Mouse (Mus musculus): ENCODE results near the gene Ksr2. TPM values are rescaled to one million over a fixed set of nuclear protein-coding genes. Genes with fewer than 3 reads are reported as not detected.

Ksr2 gene
- polyA plus RNA-seq, 1 experiment, result not detected

DNA sequence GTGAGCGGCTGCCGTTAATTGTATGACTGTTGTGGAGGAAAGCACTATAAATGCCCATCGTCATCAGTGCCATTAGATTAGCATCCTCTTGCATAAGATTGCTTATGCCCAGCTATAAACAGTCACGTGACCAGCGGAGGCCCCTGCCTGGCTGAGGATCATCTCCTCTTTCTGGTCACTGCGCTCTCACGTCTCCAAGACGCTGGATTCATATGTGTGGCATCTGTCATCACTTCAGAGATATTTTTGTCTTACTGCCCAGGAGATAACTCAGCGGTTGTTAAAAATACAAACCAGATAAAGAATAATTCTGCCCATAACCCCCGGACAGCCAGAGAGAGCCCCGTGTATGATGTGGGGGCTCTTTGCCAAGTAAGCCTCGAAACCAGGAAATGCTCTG is 298.4 kb downstream of the Ksr2 start:
- peaks cover 42% of the 10 kb centered on the region for H3K9me3 ChIP-seq (ENCODE audit: control insufficient read depth, low read length)
- no peak overlapping the region for H3K4me3 ChIP-seq (replicated peaks)
- H3K36me3 ChIP-seq (ENCODE audit: control insufficient read depth), result no peaks in the 10 kb centered on the region
- H3K27me3 ChIP-seq (ENCODE audit: control insufficient read depth), result no peaks in the 10 kb centered on the region
- no peaks in the 10 kb centered on the region for H3K4me1 ChIP-seq (ENCODE audit: control insufficient read depth)
- no peak for TF ChIP-seq TAL1 (IDR thresholded peaks at IDR 0.05; ENCODE audit: low read length)
- no peak for TF ChIP-seq GATA1 (IDR thresholded peaks at IDR 0.05; ENCODE audit: low read length)

DNA sequence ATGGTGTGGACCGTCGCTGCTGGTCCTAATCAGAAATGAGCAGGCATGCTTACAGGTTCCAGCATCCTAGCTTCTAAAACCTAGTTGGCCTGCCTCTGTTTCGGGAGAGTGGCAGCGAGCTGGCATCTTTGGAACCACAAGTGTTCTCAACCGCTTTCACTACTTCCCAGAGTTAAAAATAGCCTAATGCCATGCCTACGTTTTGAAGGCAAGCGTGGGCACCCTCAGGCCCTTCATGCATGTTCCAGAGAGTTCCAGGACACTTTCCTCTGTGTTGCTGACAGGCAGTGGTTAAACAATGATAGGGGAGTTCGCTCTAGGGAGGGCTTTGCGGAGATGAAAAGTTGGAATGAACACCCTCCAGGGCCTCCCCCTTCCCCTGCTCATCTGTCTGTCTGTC is 303.3 kb downstream of the Ksr2 start:
- Histone ChIP-seq H3K27me3 (ENCODE audit: control insufficient read depth) (no peaks in the 10 kb centered on the region), H3K9me3 (ENCODE audit: control insufficient read depth, low read length) (peaks cover 24% of the 10 kb centered on the region), H3K36me3 (ENCODE audit: control insufficient read depth) (no peaks in the 10 kb centered on the region), H3K4me1 (ENCODE audit: control insufficient read depth) (no peaks in the 10 kb centered on the region), H3K4me3 (replicated peaks) (no peak overlapping the region)
- TF ChIP-seq GATA1 (IDR thresholded peaks at IDR 0.05; ENCODE audit: low read length) (no peak), TAL1 (IDR thresholded peaks at IDR 0.05; ENCODE audit: low read length) (no peak)

DNA sequence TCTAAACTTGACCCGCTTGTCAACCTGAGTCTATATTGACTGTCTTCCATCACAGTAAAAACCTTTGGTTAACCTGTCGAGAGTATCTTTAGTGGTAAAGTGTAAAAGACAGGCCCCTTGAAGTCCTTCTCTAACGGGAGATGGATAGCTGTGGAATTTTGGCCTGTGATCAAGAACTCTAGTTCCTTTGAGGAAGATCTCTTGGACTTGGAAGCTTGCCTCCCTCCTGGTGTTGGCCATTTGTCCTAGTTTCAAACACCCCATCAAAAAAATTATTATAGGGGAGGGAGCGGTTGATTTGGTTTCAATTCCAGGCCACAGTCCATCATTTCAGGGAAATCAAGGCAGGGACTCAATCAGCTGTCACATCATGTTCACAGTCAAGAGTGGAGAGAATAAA is 309.5 kb downstream of the Ksr2 start:
- Histone ChIP-seq H3K36me3 (ENCODE audit: control insufficient read depth) (no peaks in the 10 kb centered on the region), H3K4me1 (ENCODE audit: control insufficient read depth) (no peaks in the 10 kb centered on the region), H3K4me3 (replicated peaks) (no peak overlapping the region), H3K27me3 (ENCODE audit: control insufficient read depth) (no peaks in the 10 kb centered on the region), H3K9me3 (ENCODE audit: control insufficient read depth, low read length) (peaks cover 34% of the 10 kb centered on the region)
- TF ChIP-seq TAL1 (IDR thresholded peaks at IDR 0.05; ENCODE audit: low read length), result no peak
- no peak for TF ChIP-seq GATA1 (IDR thresholded peaks at IDR 0.05; ENCODE audit: low read length)

DNA sequence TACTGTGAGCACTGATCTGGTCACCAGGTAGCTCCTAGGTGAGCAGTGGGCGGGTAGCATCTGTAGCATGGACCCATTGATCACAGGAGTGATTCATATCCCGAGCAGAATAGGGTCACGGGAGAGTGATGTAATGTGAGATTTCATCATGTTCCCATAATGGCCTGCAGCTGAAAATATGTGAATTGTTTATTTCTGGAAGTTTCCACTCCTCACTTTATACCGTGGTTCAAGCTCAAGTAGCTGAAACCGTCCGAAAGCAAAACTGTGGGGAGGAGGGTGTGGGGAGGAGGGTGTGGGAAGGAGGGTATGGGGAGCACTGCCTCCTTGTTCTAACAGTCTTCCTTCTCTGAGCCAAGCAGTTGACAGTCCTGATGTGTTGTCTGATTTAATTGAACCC is 312.7 kb downstream of the Ksr2 start:
- no peak for TF ChIP-seq TAL1 (IDR thresholded peaks at IDR 0.05; ENCODE audit: low read length)
- no peak for TF ChIP-seq GATA1 (IDR thresholded peaks at IDR 0.05; ENCODE audit: low read length)
- H3K27me3 ChIP-seq (ENCODE audit: control insufficient read depth), result no peaks in the 10 kb centered on the region
- no peaks in the 10 kb centered on the region for H3K4me1 ChIP-seq (ENCODE audit: control insufficient read depth)
- H3K9me3 ChIP-seq (ENCODE audit: control insufficient read depth, low read length), result peaks cover 29% of the 10 kb centered on the region
- no peaks in the 10 kb centered on the region for H3K36me3 ChIP-seq (ENCODE audit: control insufficient read depth)
- H3K4me3 ChIP-seq (replicated peaks), result no peak overlapping the region

DNA sequence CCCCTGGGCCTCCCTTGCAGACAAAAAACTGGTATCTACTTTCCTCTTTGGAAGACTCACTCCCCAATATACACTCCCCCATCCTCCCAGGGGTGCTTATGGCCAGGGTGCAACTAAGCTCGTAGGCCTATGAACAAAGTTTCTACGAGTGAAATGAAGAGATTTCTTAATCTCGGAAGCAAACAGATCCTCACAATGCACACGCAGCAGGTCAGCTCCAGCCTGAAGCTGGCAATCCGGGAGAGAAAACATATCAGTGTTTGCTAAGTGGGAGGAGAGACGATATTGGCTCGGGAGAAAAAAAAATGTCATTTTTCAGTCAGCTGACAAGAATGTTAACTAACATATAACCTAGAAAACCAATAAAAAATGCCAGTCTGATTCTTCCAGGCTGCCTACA is 313.3 kb downstream of the Ksr2 start:
- Histone ChIP-seq H3K27me3 (ENCODE audit: control insufficient read depth) (no peaks in the 10 kb centered on the region), H3K9me3 (ENCODE audit: control insufficient read depth, low read length) (peaks cover 26% of the 10 kb centered on the region), H3K36me3 (ENCODE audit: control insufficient read depth) (no peaks in the 10 kb centered on the region), H3K4me3 (replicated peaks) (no peak overlapping the region), H3K4me1 (ENCODE audit: control insufficient read depth) (no peaks in the 10 kb centered on the region)
- TF ChIP-seq TAL1 (IDR thresholded peaks at IDR 0.05; ENCODE audit: low read length) (no peak), GATA1 (IDR thresholded peaks at IDR 0.05; ENCODE audit: low read length) (no peak)

DNA sequence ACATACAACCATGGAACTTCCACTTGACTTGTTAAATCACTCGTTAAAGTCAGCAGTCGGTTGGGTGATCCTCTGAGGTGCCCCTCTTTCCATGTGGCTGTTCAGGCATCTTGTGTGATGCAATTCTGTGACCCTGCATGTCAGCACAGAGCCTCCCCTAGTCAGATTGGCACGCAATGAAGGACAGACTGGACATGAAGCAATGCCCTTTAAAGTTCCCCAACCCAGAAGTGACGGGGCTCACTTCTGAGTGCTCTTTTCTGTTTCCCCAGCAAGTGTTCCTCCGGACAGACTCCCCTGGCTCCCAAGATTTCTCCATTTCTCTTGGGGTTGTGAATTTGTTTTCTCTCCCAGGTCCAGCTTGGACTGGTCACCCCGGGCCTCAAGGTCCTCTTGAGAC is 317.5 kb downstream of the Ksr2 start:
- Histone ChIP-seq H3K27me3 (ENCODE audit: control insufficient read depth) (no peaks in the 10 kb centered on the region), H3K36me3 (ENCODE audit: control insufficient read depth) (no peaks in the 10 kb centered on the region), H3K4me1 (ENCODE audit: control insufficient read depth) (no peaks in the 10 kb centered on the region), H3K9me3 (ENCODE audit: control insufficient read depth, low read length) (peaks cover 8% of the 10 kb centered on the region; the same call in 1 of the 2 replicates), H3K4me3 (replicated peaks) (no peak overlapping the region)
- TF ChIP-seq GATA1 (IDR thresholded peaks at IDR 0.05; ENCODE audit: low read length), result no peak
- TF ChIP-seq TAL1 (IDR thresholded peaks at IDR 0.05; ENCODE audit: low read length), result no peak

DNA sequence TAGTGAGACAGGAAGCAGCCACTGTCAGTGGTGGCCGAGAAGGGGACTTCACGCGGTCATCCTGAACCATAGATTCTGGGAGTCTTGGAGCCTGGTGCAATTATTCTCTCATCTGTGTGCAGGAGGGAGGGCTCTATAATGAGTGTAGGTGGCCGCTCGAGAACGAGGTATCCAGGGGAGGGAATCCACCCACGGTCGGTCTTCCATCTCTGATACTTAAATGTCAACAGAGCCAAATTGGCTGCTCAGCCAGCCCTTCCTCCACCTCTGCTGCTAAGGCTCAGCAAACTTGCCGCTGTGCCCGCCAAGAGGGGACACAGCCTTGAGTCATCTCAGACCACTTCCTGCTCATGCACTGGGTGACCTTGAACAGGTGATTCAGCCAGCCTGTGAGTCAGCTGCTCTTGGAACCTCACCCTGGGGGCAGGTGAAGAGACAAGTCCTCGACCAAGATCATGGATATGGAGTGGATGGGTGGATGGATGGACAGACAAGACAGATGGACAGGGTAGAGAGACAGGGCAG is 330.9 kb downstream of the Ksr2 start:
- H3K27me3 ChIP-seq (ENCODE audit: control insufficient read depth), result no peaks in the 10 kb centered on the region
- no peak overlapping the region for H3K4me3 ChIP-seq (replicated peaks)
- H3K4me1 ChIP-seq (ENCODE audit: control insufficient read depth), result no peaks in the 10 kb centered on the region
- TF ChIP-seq GATA1 (IDR thresholded peaks at IDR 0.05; ENCODE audit: low read length) (no peak), TAL1 (IDR thresholded peaks at IDR 0.05; ENCODE audit: low read length) (no peak)
- no peaks in the 10 kb centered on the region for H3K36me3 ChIP-seq (ENCODE audit: control insufficient read depth)
- peaks cover 5% of the 10 kb centered on the region for H3K9me3 ChIP-seq (ENCODE audit: control insufficient read depth, low read length)

DNA sequence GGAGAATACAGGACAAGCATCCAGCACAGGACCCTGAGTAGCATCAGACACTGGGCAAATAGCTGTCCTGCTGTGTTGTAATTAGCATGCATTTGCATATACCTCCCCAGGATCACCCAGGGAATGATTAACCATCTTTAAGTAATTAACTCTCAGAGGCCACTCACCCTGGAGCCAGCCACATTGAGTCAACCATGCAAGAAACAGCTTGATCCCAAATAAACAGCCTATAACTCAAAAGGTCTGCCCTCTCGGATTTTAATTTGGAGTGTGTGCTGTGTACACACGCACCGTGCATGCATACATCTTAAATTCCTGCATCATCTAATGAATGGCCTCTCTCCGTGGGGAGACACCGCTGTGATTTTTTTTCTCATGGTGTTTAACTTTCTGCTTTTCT is 335.6 kb downstream of the Ksr2 start:
- Histone ChIP-seq H3K4me3 (replicated peaks) (no peak overlapping the region), H3K36me3 (ENCODE audit: control insufficient read depth) (no peaks in the 10 kb centered on the region), H3K9me3 (ENCODE audit: control insufficient read depth, low read length) (peaks cover 25% of the 10 kb centered on the region), H3K4me1 (ENCODE audit: control insufficient read depth) (no peaks in the 10 kb centered on the region), H3K27me3 (ENCODE audit: control insufficient read depth) (no peaks in the 10 kb centered on the region)
- TF ChIP-seq GATA1 (IDR thresholded peaks at IDR 0.05; ENCODE audit: low read length), result no peak
- TF ChIP-seq TAL1 (IDR thresholded peaks at IDR 0.05; ENCODE audit: low read length), result no peak

DNA sequence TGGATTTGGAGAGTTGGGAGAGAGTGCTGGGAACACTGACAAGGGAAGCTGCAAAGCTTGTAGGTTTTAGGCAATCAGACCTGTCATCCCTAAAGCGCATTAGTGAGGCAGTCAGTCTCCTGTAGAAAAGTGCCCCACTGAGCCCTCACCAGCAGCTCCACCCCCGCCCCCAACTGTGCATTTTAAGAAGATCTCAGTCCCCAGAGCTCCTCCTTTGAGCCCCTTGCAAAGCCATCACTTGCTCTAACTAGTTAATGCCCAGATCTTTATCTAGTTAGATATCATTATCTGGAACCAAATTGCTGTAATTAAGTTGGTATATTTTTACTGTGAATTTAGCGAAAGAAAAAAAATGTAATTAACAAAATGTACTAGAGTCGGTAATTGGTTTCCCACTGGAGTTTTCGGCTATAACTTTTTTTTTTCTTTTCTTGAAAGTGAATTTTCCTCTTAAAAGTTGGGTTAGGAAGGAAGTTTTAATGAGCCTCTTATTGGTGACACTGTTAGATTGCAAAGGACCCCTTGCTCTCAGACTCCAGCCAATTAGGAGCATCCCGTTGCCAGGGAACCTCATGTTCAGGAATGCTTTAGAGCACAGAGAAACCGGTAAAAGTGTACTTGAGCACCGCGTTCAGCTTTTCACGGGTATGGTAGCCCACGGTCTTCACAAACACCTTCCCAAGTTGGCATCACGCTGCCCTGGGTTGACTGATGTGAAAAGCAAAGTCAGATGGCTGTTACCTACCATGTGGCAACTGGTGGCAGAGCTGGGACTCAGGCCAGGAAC is 344.1 kb downstream of the Ksr2 start:
- Histone ChIP-seq H3K4me3 (replicated peaks) (no peak overlapping the region), H3K9me3 (ENCODE audit: control insufficient read depth, low read length) (peaks cover 62% of the 10 kb centered on the region), H3K27me3 (ENCODE audit: control insufficient read depth) (no peaks in the 10 kb centered on the region), H3K4me1 (ENCODE audit: control insufficient read depth) (no peaks in the 10 kb centered on the region), H3K36me3 (ENCODE audit: control insufficient read depth) (no peaks in the 10 kb centered on the region)
- TF ChIP-seq GATA1 (IDR thresholded peaks at IDR 0.05; ENCODE audit: low read length), result no peak
- no peak for TF ChIP-seq TAL1 (IDR thresholded peaks at IDR 0.05; ENCODE audit: low read length)

Data from erythroblast, embryonic 14.5 days (primary cell).